Mouse (Mus musculus): Measurements from ENCODE around the gene Rora. TPM values are rescaled to one million over a fixed set of nuclear protein-coding genes. Genes with fewer than 3 reads are reported as not detected.

The Rora gene
- polyA plus RNA-seq, 1 experiment from 2014 or later = 23.1 TPM

GRCm38 (mm10) chr9:68695496-68695969, 41.9 kb downstream of the Rora start:
- H3K4me1 ChIP-seq (ENCODE audit: insufficient read depth) = no peaks in the 10 kb centered on the region
- 84% methylated on average over 16 of the region's 16 CpGs for WGBS (ENCODE audit: insufficient replicate concordance)
- no peak overlapping the region for H3K4me3 ChIP-seq (ENCODE audit: low read depth, low read length)
- H3K27ac ChIP-seq (ENCODE audit: low read depth) = no peak overlapping the region
- H3K4me2 ChIP-seq (ENCODE audit: low read depth, low read length) = no peak overlapping the region
- H3K9ac ChIP-seq (replicated peaks) = no peak overlapping the region
- DNase-seq = no peak
- H3K27me3 ChIP-seq (ENCODE audit: insufficient read depth, low read length) = no peaks in the 10 kb centered on the region
- TF ChIP-seq CTCF (IDR thresholded peaks at IDR 0.05; ENCODE audit: low read depth) = no peak
- TF ChIP-seq EP300 (IDR thresholded peaks at IDR 0.05; ENCODE audit: low read depth) = no peak
- H3K36me3 ChIP-seq (replicated peaks; ENCODE audit: insufficient read depth, low read length) = no peaks in the 10 kb centered on the region
- no peaks in the 10 kb centered on the region for H3K9me3 ChIP-seq (ENCODE audit: low read length)
- ATAC-seq = no peak

- Histone ChIP-seq H3K27ac (ENCODE audit: low read depth) (no peak overlapping the region), H3K4me2 (ENCODE audit: low read depth, low read length) (no peak overlapping the region), H3K36me3 (replicated peaks; ENCODE audit: insufficient read depth, low read length) (no peaks in the 10 kb centered on the region), H3K9ac (replicated peaks) (no peak overlapping the region), H3K27me3 (ENCODE audit: insufficient read depth, low read length) (no peaks in the 10 kb centered on the region), H3K4me3 (ENCODE audit: low read depth, low read length) (no peak overlapping the region), H3K9me3 (ENCODE audit: low read length) (no peaks in the 10 kb centered on the region), H3K4me1 (ENCODE audit: insufficient read depth) (no peaks in the 10 kb centered on the region)
- TF ChIP-seq EP300 (IDR thresholded peaks at IDR 0.05; ENCODE audit: low read depth) (no peak), CTCF (IDR thresholded peaks at IDR 0.05; ENCODE audit: low read depth) (no peak)
- DNase-seq (no peak), ATAC-seq (no peak)
- 70% methylated on average over 3 of the region's 3 CpGs for WGBS (ENCODE audit: insufficient replicate concordance)
Measured at GRCm38 (mm10) chr9:68696425-68696956, 42.9 kb downstream of the Rora start.

GRCm38 (mm10) chr9:68699341-68699740, 45.8 kb downstream of the Rora start:
- Histone ChIP-seq H3K36me3 (replicated peaks; ENCODE audit: insufficient read depth, low read length) (no peaks in the 10 kb centered on the region), H3K4me2 (ENCODE audit: low read depth, low read length) (no peak overlapping the region), H3K4me3 (ENCODE audit: low read depth, low read length) (no peak overlapping the region), H3K9me3 (ENCODE audit: low read length) (no peaks in the 10 kb centered on the region), H3K4me1 (ENCODE audit: insufficient read depth) (no peaks in the 10 kb centered on the region), H3K27ac (ENCODE audit: low read depth) (no peak overlapping the region), H3K27me3 (ENCODE audit: insufficient read depth, low read length) (no peaks in the 10 kb centered on the region), H3K9ac (replicated peaks) (no peak overlapping the region)
- ATAC-seq (no peak), DNase-seq (no peak)
- 87% methylated on average over 1 of the region's 1 CpGs for WGBS (ENCODE audit: insufficient replicate concordance)
- no peak for TF ChIP-seq EP300 (IDR thresholded peaks at IDR 0.05; ENCODE audit: low read depth)
- no peak for TF ChIP-seq CTCF (IDR thresholded peaks at IDR 0.05; ENCODE audit: low read depth)

- 72% methylated on average over 4 of the region's 4 CpGs for WGBS (ENCODE audit: insufficient replicate concordance)
- Histone ChIP-seq H3K4me1 (ENCODE audit: insufficient read depth) (no peaks in the 10 kb centered on the region), H3K9me3 (ENCODE audit: low read length) (no peaks in the 10 kb centered on the region), H3K4me2 (ENCODE audit: low read depth, low read length) (no peak overlapping the region), H3K27me3 (ENCODE audit: insufficient read depth, low read length) (no peaks in the 10 kb centered on the region), H3K27ac (ENCODE audit: low read depth) (no peak overlapping the region), H3K9ac (replicated peaks) (no peak overlapping the region), H3K36me3 (replicated peaks; ENCODE audit: insufficient read depth, low read length) (no peaks in the 10 kb centered on the region), H3K4me3 (ENCODE audit: low read depth, low read length) (no peak overlapping the region)
- TF ChIP-seq EP300 (IDR thresholded peaks at IDR 0.05; ENCODE audit: low read depth) = no peak
- no peak for TF ChIP-seq CTCF (IDR thresholded peaks at IDR 0.05; ENCODE audit: low read depth)
- no peak for DNase-seq
- ATAC-seq = no peak
Measured at GRCm38 (mm10) chr9:68699856-68700255, 46.3 kb downstream of the Rora start.

GRCm38 (mm10) chr9:68707636-68708035, 54.0 kb downstream of the Rora start:
- no peak overlapping the region for H3K4me2 ChIP-seq (ENCODE audit: low read depth, low read length)
- H3K4me3 ChIP-seq (ENCODE audit: low read depth, low read length) = no peak overlapping the region
- H3K9ac ChIP-seq (replicated peaks) = no peak overlapping the region
- H3K27ac ChIP-seq (ENCODE audit: low read depth) = no peak overlapping the region
- ATAC-seq (no peak), DNase-seq (no peak)
- no peaks in the 10 kb centered on the region for H3K9me3 ChIP-seq (ENCODE audit: low read length)
- 47% methylated on average over 5 of the region's 5 CpGs for WGBS (ENCODE audit: insufficient replicate concordance)
- H3K36me3 ChIP-seq (replicated peaks; ENCODE audit: insufficient read depth, low read length) = no peaks in the 10 kb centered on the region
- H3K27me3 ChIP-seq (ENCODE audit: insufficient read depth, low read length) = no peaks in the 10 kb centered on the region
- H3K4me1 ChIP-seq (ENCODE audit: insufficient read depth) = no peaks in the 10 kb centered on the region
- TF ChIP-seq CTCF (IDR thresholded peaks at IDR 0.05; ENCODE audit: low read depth) = no peak
- TF ChIP-seq EP300 (IDR thresholded peaks at IDR 0.05; ENCODE audit: low read depth) = no peak

- no peaks in the 10 kb centered on the region for H3K9me3 ChIP-seq (ENCODE audit: low read length)
Measured at GRCm38 (mm10) chr9:68709232-68709631, 55.6 kb downstream of the Rora start.

More at GRCm38 (mm10) chr9:68709232-68709631, 55.6 kb downstream of the Rora start:
- H3K4me3 ChIP-seq (ENCODE audit: low read depth, low read length) = no peak overlapping the region
- no peaks in the 10 kb centered on the region for H3K36me3 ChIP-seq (replicated peaks; ENCODE audit: insufficient read depth, low read length)
- DNase-seq (no peak), ATAC-seq (no peak)
- no peak for TF ChIP-seq CTCF (IDR thresholded peaks at IDR 0.05; ENCODE audit: low read depth)
- TF ChIP-seq EP300 (IDR thresholded peaks at IDR 0.05; ENCODE audit: low read depth) = no peak
- no peak overlapping the region for H3K27ac ChIP-seq (ENCODE audit: low read depth)
- H3K4me2 ChIP-seq (ENCODE audit: low read depth, low read length) = no peak overlapping the region
- no peak overlapping the region for H3K9ac ChIP-seq (replicated peaks)
- no peaks in the 10 kb centered on the region for H3K27me3 ChIP-seq (ENCODE audit: insufficient read depth, low read length)
- H3K4me1 ChIP-seq (ENCODE audit: insufficient read depth) = no peaks in the 10 kb centered on the region
- 79% methylated on average over 8 of the region's 8 CpGs for WGBS (ENCODE audit: insufficient replicate concordance)
